Mouse (Mus musculus) intestine, embryonic 16.5 days (tissue): ENCODE data around the gene Zfp110. TPM values are rescaled to one million over a fixed set of nuclear protein-coding genes. Genes with fewer than 3 reads are reported as not detected.
A peak's percentile ranks its signal among the peaks of the same experiment; 100 is the strongest.
"Not testable (repeated sequence)": the region's sequence is repeated elsewhere in the genome, so short reads cannot be mapped to it uniquely, and the experiment has no call there.

ENCODE experiments used
- ATAC-seq: fragments of 200-750 bp; cut with Nextera tagmentation; 2 replicates; pipeline ENCODE4 v1.8.0; 2017; ENCODE audit warnings: moderate TSS enrichment, moderate library complexity
- H3K27ac ChIP-seq: fragments of 300-500 bp; sonication (generic); 2 replicates; pipeline ENCODE4 v1.5.1; 2014; ENCODE audit warnings: mild to moderate bottlenecking, low read length
- H3K27me3 ChIP-seq: fragments of 300-500 bp; sonication (generic); replicated peaks from 2 replicates; pipeline ENCODE4 v1.6.1; 2014; ENCODE audit warnings: low read length, control low read depth, mixed read lengths; ENCODE audit not compliant: control insufficient read depth, insufficient read depth
- H3K36me3 ChIP-seq: fragments of 300-500 bp; sonication (generic); 2 replicates; pipeline ENCODE4 v1.6.1; 2014; ENCODE audit warnings: low read length, control low read depth; ENCODE audit not compliant: control insufficient read depth, insufficient read depth
- H3K4me1 ChIP-seq: fragments of 300-500 bp; sonication (generic); 2 replicates; pipeline ENCODE4 v1.6.1; 2014; ENCODE audit warnings: low read length, control low read depth, mixed read lengths; ENCODE audit not compliant: control insufficient read depth, insufficient read depth
- H3K4me2 ChIP-seq: fragments of 300-500 bp; sonication (generic); 2 replicates; pipeline ENCODE4 v1.6.1; 2014; ENCODE audit warnings: low read depth, low read length, control low read depth
- H3K4me3 ChIP-seq: fragments of 300-500 bp; sonication (generic); 2 replicates; pipeline ENCODE4 v1.5.1; 2014; ENCODE audit warnings: mild to moderate bottlenecking, low read length
- H3K9ac ChIP-seq: fragments of 300-500 bp; sonication (generic); 2 replicates; pipeline ENCODE4 v1.6.1; 2014; ENCODE audit warnings: low read depth, low read length
- H3K9me3 ChIP-seq: fragments of 300-500 bp; sonication (generic); 2 replicates; pipeline ENCODE4 v1.6.1; 2016; ENCODE audit warnings: low read length, control low read depth; ENCODE audit not compliant: control insufficient read depth
- WGBS: fragments of 180-500 bp; shearing (Covaris S2); extraction: QIAGEN DNeasy Blood & Tissue Kit; methylation state at CpG from one replicate; pipeline ENCODE4 v1.1.7; 2014; 5-methylcytosine and 5-hydroxymethylcytosine counted together
- polyA plus RNA-seq: library from polyadenylated mRNA; unstranded; fragments of >200 nt; fragmentation: Nextera tagmentation; extraction: Ambion mirVana; gene quantifications from 2 replicates; pipeline ENCODE4 v1.2.1, GENCODE M21; 2015

Gene Zfp110
- polyA plus RNA-seq, 1 experiment from 2014 or later, result 27.1 TPM

DNA sequence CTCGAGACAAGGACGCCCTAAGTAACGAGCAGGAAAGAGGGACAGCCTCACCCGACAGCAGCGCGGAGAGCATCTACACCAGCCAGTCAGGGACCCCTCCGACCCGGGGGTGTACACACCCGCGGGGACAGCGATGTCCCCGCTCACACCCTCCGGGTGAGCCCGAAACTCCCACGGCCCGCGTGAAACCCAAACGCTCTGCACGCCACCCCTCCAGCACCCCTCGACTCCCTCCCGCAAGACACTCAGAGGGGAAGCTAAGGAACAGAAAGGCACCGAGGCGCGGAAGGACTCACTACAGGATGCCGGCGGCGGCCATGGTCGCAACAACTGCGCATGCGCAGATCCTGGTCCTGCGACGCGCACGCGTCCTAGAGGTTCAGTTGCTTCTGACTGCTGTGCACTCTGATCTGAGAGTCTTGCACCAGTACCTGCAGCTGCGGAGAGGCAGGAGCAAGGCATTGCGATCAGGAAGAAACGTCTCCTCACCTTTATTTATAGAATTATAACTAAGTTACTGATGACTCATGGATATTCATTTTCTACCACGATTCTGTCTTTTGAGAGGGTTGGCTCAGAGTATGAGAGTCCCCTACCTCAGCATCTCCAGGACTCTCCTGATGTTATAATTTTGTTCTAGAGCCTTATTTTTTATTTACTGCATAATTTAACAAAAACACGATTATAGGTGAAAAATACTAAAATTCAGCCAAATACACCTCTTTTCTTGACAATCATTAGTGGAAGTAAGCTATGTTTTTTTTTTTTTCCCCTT lies 15.9 kb upstream of the Zfp110 start, which contains the start of gene Zfp329:
TSS of gene Zfp329 (minus strand) at position 338 of the 775 bp plus-strand sequence.
- Histone ChIP-seq H3K36me3 (peaks cover 4% of the 10 kb centered on the region; the same call in 1 of the 2 replicates), H3K27me3 (no peaks in the 10 kb centered on the region), H3K4me1 (no peaks in the 10 kb centered on the region), H3K4me3 (peak within 1 kb of the TSS; percentile 84), H3K4me2 (peak within 1 kb of the TSS; percentile 66), H3K9me3 (peaks cover 10% of the 10 kb centered on the region; the same call in 1 of the 2 replicates), H3K27ac (0 out of 2 replicates have a peak within 1 kb of the TSS, but pooled peaks have one; percentile 62), H3K9ac (peak within 1 kb of the TSS; percentile 96)
- ATAC-seq, result peak; percentile 99
- under 1% methylated on average over 40 of the region's 40 CpGs for WGBS

DNA sequence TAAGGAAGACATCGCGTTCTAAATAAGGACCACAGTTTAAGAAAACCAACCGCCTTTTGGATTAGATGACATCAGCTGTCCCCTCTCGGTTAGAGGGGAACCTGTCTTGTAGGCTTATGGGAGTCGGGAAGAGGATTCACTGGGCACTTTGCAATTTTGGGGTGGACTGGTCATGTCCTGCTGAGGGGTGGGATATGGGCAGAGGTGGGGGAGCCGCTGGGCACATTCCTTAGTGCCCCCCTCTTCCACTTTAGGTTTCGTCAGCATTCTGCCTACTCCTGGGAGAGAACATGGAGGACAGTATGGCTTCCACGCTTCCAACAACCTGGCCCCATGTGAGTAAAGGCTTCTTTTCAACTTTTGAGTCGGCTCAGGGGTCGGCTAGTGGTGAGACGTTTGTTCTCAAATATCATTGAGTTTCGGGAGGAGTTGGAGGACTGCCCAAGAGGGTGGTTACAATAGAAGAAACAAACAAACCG lies 671 bp downstream of the Zfp110 start:
- 0 out of 2 replicates have a peak, but pooled peaks cover 5% of the 10 kb centered on the region for H3K4me1 ChIP-seq
- peak; percentile 56 for ATAC-seq
- 33% methylated on average over 13 of the region's 13 CpGs for WGBS
- H3K9ac ChIP-seq, result peak overlapping the region; percentile 80
- H3K9me3 ChIP-seq, result peaks cover 24% of the 10 kb centered on the region
- no peaks in the 10 kb centered on the region for H3K27me3 ChIP-seq
- H3K4me2 ChIP-seq, result peak overlapping the region; percentile 52
- peak overlapping the region; percentile 67 for H3K4me3 ChIP-seq
- peaks cover 31% of the 10 kb centered on the region for H3K36me3 ChIP-seq
- H3K27ac ChIP-seq, result peak overlapping the region; percentile 65

DNA sequence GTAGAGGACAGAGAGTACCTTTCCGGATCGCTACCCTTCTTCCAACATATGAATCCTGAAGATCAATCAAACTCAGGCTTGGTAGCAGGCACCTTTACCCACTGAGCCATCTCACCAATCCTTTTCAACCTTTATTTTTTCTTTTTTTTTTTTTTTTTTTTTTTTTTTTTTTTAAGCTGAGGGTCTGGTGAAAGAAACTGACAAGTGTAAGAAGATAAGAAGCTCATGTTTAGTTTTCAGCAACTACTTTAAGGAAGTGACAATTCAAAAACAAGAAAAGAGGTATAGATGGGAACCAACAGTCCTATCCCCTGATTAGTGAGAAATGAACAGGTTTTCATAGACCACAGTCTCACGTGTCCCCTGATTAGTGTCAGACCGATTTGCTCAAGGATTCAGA lies 1.2 kb downstream of the Zfp110 start:
- ATAC-seq, result no peak
- WGBS, result 95% methylated on average over 4 of the region's 4 CpGs
- Histone ChIP-seq H3K9me3 (peaks cover 26% of the 10 kb centered on the region), H3K4me1 (0 out of 2 replicates have a peak, but pooled peaks cover 5% of the 10 kb centered on the region), H3K4me2 (peak overlapping the region; percentile 52; the same call in 1 of the 2 replicates), H3K27ac (no peak overlapping the region), H3K4me3 (peak overlapping the region; percentile 67), H3K36me3 (peaks cover 35% of the 10 kb centered on the region), H3K9ac (peak overlapping the region; percentile 80; the same call in 1 of the 2 replicates), H3K27me3 (no peaks in the 10 kb centered on the region)

DNA sequence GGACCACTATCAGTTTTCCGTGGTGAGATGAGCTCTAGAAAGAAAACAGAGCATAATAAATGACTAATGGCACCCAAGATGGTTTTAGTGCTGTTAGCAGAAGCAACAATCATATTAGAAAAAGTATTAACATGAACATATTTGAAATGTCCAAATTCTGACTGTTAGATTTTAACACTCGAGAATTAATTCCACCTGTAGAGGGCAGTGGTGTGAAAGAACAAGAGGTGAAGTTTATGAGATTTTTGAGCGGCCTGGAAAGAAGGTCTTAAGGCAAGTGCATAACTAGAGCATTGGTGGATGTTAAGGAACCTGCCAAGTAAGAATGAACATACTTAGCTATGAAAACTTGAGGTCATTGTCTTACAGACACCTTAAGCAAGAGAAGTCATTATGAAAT lies 39.7 kb downstream of the Zfp110 start:
- no peaks in the 10 kb centered on the region for H3K36me3 ChIP-seq
- no peaks in the 10 kb centered on the region for H3K27me3 ChIP-seq
- H3K4me2 ChIP-seq, result no peak overlapping the region
- H3K9ac ChIP-seq, result no peak overlapping the region
- no peaks in the 10 kb centered on the region for H3K4me1 ChIP-seq
- H3K4me3 ChIP-seq, result no peak overlapping the region
- no peak overlapping the region for H3K27ac ChIP-seq
- 19% methylated on average over 3 of the region's 3 CpGs for WGBS
- H3K9me3 ChIP-seq, result no peaks in the 10 kb centered on the region
- no peak for ATAC-seq

DNA sequence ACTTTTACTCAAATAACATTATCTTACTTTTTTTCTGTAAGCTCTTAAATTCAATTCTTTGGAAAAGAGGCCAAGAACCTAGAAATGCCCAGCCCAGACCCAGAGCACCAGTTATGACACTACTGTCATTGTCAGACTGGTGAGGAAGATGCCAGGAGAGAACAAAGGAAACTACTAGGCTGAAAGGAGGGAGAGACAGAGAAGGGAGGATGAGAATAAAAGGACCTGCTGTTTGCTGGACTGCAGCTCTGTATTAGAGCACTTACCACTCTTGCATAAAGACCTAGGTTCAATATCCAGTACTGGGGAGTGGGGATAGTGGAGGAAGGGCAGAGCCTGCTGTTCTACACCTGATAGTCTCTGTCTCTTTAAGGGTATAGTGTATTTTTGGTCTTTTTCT lies 45.5 kb downstream of the Zfp110 start:
- Histone ChIP-seq H3K4me1 (0 out of 2 replicates have a peak, but pooled peaks cover 5% of the 10 kb centered on the region), H3K36me3 (peaks cover 4% of the 10 kb centered on the region; the same call in 1 of the 2 replicates), H3K27me3 (no peaks in the 10 kb centered on the region), H3K4me3 (no peak overlapping the region), H3K4me2 (no peak overlapping the region), H3K9ac (no peak overlapping the region), H3K9me3 (no peaks in the 10 kb centered on the region), H3K27ac (no peak overlapping the region)
- ATAC-seq, result no peak

DNA sequence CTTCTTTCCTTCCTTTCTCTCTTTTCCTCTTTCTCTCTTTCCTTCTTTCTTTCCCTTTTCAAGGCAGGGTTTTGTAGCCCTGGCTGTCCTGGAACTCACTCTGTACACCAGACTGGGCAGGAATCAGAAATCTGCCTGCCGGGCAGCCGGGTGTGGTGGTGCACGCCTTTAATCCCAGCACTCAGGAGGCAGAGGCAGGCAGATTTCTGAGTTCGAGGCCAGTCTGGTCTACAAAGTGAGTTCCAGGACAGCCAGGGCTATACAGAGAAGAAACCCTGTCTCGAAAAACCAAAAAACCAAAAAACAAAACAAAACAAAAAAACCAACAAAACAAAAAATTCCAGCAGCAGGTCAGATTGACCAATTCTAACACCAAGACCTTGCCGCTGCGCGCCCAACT lies 45.9 kb downstream of the Zfp110 start:
- not testable (repeated sequence) for H3K4me1 ChIP-seq, H3K27ac ChIP-seq, H3K27me3 ChIP-seq, H3K9me3 ChIP-seq, H3K36me3 ChIP-seq
- ATAC-seq, result peak; percentile 4; the same call in 1 of the 2 replicates
- Histone ChIP-seq H3K4me2 (peak overlapping the region; percentile 82), H3K9ac (peak overlapping the region; percentile 59), H3K4me3 (peak overlapping the region; percentile 60)
- 42% methylated on average over 8 of the region's 8 CpGs for whole genome bisulfite sequencing

DNA sequence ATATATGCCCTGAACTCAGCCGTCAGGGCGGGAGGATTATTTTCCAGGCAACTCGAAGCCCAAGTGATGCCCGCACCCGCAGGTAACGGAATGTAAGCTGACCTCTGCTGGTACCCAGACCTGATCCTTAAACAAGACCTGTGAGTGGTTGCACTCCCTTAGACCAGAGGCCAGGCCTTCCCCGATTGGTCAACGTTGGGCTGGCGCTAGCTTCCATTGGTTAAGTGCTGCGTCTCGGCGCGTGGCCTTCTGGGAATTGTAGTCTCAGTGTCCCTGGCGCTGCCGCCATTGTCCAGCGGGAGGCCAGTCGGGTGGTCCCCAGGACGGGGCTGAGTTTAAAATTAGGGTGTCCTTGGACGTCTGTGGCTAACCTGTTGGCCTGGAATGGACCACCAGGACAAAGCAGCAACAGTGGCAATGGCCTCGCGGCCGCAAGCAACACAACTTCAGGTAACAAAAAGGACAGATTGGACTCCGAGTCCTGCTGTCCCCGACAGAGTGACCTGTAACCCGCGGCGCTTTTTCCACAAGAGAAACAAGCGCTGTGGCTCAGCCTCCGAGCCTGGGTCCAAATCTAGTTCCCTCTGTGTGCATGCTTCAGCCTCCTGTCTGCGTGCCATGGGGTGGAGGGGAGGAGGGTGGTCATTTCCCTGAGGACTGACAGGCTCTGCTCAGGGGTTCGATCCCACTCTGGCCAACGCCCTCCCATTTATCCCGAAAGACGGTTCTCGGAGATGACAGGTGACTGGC lies 46.5 kb downstream of the Zfp110 start, which contains the start of gene Zfp128:
TSS of gene Zfp128 (plus strand) at position 267 of the 750 bp plus-strand sequence.
- H3K4me1 ChIP-seq, result 0 out of 2 replicates have a peak, but pooled peaks cover 5% of the 10 kb centered on the region
- no peaks in the 10 kb centered on the region for H3K9me3 ChIP-seq
- under 1% methylated on average over 35 of the region's 35 CpGs for WGBS
- no peak within 1 kb of the TSS for H3K27ac ChIP-seq
- ATAC-seq, result peak; percentile 100
- H3K4me2 ChIP-seq, result peak within 1 kb of the TSS; percentile 82
- H3K9ac ChIP-seq, result peak within 1 kb of the TSS; percentile 69
- no peaks in the 10 kb centered on the region for H3K27me3 ChIP-seq
- H3K36me3 ChIP-seq, result peaks cover 5% of the 10 kb centered on the region; the same call in 1 of the 2 replicates
- H3K4me3 ChIP-seq, result peak within 1 kb of the TSS; percentile 60

DNA sequence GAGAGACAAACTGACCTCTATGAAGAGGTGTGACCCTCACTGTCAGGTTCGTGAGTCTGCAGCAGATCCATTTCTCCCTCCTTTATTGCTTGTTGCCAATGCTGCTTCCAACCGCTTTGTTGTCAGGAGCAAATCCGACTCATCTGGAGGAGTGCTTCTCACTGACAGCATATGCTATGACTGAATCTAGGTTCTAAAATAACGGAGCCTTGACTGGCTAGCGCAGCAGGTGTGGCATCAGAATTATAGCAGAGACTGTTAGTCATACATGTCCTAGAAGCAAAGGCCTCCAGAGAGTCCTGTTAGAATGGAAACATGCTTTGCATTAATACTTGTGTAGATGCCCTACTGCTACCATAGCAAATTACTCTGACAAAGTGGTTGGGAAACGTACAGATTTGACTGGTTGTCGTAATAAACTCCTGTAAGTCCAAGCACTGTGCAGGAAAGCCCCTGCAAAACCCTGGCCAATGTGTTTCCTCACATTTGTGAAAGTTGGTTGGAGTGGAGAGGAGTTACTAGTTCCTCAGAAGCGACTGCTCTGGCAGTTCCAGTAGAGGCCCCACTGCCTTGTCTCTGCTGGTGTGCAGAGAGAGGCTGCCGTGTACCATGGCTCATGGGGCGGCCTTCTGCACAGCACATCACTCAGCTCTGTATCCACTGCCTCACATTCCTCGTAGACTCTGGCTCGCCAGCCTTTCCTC lies 52.2 kb downstream of the Zfp110 start:
- Histone ChIP-seq H3K4me2 (no peak overlapping the region), H3K36me3 (peaks cover 14% of the 10 kb centered on the region), H3K4me1 (0 out of 2 replicates have a peak, but pooled peaks cover 2% of the 10 kb centered on the region), H3K9ac (no peak overlapping the region), H3K27me3 (no peaks in the 10 kb centered on the region), H3K27ac (no peak overlapping the region), H3K9me3 (no peaks in the 10 kb centered on the region), H3K4me3 (no peak overlapping the region)
- ATAC-seq, result no peak
- 93% methylated on average over 12 of the region's 12 CpGs for WGBS
